Mouse (Mus musculus) urinary bladder, postnatal 14 days (tissue): Measurements from ENCODE around the gene Lhx6.
"Not testable (repeated sequence)": the region's sequence is repeated elsewhere in the genome, so short reads cannot be mapped to it uniquely, and the experiment has no call there.

Experiments used
- DNase-seq: peaks from one replicate; pipeline ENCODE4 v3.0.0; 2021; ENCODE audit warnings: low spot score

Lhx6 gene

DNA sequence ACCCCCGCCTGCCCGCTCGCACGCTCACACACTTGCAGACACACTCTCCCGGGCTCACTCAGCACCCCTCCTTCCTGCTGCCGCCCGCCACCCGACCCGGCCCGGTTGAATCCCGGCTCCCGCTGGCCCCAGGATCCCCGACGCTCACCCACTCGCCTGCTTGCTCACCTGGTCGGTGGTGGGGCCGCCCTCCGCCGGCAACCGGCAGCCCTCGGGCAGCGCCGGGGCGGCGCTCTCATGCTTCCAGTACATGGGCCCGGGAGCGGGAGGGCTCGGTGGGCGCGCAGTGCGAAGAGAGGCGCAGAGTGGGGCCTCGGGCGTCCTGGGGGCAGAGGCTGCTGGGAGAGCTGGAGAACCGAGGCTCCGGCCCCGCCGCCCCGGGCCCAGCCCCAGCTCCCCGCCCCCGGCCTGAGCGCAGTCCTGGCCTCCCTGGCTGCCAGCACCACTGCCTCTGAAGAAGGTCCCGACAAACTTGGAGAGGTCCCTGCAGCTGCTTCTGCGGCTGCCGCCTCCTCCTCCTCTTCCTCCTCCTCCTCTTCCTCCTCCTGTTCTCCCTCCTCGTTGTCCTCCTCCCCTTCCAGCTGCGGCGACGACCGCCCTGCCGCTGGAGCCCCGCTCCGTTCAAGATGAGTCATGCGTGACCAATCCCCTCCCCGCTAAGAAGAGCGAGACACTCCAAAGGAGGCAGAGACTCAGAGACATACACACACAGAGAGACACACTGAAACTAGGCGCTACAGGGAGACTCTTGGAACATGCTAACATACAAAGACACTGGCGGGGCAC is at the start of gene Lhx6:
Gene Lhx6 (minus strand): TSS at position 453 of the 786 bp plus-strand sequence.
- no peak for DNase-seq

DNA sequence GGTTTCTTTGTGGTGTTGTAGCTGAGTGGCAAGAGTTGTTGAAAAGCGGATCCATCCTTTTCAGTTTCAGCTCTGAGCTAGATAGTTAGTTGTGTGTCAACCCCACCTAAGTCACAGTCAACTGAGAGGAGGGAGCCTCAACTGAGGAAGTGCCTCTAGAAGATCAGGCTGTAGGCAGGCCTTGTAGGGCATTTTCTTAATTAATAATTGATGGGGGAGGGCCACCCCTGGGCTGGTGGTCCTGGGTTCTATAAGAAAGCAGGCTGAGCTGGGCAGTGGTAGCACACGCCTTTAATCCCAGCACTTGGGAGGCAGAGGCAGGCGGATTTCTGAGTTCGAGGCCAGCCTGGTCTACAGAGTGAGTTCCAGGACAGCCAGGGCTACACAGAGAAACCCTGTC is 47.2 kb upstream of the Lhx6 start:
- DNase-seq: not testable (repeated sequence)

DNA sequence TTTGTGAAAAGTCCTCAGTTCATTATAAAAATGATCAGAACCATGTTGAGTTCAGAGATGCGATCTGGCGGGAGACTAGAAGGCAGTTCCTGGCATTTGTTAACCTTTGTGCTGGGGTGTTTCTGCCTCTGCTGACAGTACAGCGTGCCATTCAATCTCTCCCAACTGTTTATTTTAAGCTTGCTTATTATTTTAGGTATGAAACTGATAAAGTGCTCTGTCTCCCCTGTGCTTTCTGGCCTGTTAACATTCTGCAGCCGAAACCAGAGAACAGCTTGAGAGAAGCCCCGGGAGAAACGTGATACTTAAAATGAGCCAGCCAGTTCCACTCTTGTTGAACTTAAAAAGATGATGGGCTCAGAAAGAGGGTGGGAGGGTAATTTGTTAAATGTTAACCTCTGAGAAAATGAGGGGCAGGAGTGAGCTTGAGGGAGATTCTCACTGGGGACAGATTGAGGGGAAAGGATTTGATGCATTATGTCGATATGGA is 43.7 kb upstream of the Lhx6 start:
- no peak for DNase-seq

DNA sequence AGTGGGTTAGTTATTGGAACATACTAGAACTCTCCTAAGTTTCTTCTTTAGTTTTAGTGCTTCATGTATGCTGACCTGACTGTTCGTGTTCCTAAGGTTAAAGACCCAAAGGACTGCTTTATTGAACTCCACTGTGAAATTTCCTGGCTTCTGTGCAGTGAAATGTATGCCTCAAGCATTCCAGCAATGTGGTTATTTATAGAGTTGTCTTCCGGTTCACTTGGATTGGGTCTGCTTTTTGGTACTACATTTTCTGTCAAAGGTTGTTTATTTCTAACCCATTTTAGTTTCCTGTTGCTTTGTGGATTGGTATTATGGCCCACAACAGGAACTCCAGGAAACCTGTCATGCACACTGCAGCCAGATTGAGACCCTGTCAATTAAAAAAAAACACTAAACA is 33.9 kb upstream of the Lhx6 start:
- no peak for DNase-seq

DNA sequence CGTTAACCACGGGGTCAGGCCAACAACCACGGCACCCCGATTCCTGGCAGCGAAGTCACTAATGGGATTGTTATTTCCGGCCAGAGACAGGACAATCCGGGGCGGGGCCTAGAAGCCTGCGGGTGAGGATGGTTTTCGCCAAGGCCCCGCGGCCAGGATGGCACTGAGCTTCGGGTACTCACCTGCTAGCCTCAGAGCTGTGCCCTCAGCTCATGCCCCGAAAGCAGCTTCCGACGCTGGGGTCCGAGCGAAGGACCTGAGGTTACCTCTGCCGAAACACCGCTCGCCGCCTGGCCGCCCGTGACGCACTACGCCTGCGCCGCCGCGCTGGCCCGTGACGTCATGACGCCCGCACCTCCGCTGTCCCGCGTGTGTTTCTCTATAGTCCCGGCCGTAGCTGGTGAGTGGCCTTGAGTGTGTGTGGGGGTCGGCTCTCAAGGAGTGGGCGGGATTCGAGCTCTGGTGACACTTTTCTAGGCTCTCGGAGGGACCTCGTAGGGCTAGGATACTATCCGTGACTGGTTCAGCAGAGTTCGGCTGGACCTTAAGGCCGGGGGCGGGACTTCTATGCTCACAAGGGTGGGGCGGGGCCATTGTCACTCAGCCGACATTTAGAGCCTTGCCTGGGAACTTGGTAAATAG is 31.2 kb upstream of the Lhx6 start, which contains the start of the genes Mrrf and Rbm18:
Gene Mrrf (plus strand): TSS at position 90 of the 642 bp plus-strand sequence.
Gene Rbm18 (minus strand): TSS at position 474 of the 642 bp plus-strand sequence.
- DNase-seq: peak; percentile 90

DNA sequence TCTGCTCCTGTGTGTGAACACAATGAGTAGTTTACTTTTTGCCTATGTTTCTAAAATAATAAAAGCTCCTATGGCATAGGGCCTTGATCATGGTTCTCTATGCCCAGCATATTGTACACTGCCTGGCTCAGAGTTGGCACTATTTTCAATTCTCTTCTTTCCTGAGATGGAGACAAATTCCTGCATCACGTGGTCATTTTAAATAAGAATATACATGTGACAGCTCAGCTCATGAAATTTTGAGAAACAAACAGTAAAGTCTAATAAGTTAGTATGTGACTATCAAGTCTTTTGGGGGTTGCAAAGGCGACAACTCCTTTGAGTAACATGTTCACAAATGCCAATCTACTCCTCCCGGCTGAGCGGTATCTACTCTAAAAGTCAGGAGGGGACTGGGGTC is 30.7 kb upstream of the Lhx6 start:
- DNase-seq: no peak

DNA sequence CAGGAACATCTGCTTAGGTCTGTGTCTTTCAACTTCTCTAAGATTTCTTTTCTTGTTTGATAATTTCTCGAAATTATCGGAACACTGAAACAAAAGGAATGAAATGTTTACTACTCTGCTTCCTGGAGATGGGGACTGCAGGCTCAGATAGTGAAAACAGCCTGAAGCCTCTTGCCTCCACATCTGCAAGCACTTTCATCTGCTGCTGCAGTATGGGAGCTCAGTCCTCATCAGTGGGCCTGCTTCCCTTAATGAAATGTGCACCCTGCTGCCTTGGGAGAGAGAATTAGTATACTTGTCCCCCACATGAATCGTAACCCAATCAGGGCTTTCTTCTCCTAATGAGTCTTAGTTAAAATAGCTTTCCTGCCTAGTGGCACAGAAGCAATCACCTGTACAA is 23.8 kb upstream of the Lhx6 start:
- no peak for DNase-seq

DNA sequence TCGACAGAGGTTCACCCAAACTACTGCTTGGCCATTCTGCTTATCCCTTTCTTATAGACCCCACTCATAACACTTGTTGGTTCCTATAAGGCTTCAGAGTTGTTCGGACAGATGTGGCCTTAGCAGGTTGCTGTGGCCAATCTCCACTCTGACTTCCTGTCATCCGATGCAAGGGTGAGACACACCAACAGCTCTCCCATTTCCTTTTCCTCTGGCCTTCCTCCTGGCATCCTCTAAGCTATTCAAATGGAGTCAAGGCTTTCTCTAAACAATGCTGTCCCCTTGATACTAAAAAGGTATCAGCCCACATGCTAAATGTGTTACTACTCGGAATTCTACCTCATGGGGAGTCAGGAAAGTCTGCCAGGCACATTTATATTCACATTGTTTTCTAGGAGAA is 22.8 kb upstream of the Lhx6 start:
- DNase-seq: no peak

DNA sequence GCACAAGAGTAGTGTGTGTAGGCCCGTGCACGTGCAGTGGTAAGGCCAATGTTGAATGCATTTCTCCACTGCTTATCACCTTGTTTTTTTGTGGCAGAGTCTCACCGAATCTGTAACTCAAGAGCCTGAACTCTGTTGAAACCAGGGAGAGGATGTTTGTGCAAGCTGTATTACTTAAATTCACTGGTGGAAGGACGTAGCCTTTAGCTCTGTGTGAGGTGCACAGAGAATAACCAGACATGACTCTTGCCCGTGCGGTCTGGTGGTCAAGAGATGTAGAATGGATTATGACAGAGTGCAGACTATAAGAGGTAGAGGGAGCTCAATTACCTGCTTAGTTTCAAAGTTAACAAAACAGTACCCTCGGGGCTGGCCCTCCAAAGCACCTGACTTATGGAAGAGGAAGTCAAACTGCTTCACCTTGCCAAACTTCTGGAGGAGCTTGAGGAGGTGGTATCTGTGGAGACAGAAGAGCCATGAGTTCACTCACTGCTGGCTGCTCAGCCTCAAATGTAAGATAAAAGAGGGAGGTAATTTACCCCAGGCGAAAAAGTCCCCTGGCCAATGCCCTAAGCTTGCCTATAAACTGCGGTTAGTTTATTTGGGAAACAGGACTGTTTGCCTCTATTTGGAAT is 21.7 kb upstream of the Lhx6 start:
- DNase-seq: no peak

DNA sequence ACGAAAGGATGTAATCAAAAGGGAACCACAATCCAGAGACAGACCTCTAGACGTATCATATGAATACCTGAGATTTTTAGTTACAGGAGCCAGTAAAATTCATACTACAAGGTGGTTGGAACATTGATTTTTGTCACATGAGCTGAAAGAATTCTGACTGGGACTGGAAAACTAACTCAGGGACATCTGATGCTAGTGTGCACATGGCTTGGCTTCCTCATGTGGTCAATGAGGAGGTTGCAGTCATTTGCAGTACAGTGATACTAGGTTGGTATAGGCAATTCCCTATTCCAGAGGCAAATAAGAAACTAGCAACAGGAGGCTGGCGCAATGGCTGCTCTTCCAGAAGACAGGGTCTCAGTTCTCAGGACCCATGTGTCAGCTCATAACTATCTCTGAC is 7.4 kb upstream of the Lhx6 start:
- DNase-seq: no peak

DNA sequence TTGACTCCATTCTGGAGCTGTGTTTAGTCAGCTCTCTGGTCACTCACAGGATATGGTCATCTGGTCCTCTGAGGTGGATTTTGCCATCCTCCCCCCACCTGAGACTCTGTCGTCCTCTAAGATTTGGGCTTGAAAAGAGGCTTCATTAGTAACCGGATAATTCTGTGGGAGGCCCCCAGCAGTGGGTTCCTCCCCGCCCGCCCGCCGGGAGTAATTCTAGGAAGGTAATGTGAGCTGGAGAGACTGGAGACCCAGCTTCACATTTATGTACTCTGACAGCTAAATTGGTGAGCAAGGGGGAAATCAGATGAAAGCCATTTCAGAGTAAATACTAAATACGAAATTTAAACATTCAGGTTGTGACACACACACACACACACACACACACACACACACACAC is 3.4 kb upstream of the Lhx6 start:
- DNase-seq: no peak

DNA sequence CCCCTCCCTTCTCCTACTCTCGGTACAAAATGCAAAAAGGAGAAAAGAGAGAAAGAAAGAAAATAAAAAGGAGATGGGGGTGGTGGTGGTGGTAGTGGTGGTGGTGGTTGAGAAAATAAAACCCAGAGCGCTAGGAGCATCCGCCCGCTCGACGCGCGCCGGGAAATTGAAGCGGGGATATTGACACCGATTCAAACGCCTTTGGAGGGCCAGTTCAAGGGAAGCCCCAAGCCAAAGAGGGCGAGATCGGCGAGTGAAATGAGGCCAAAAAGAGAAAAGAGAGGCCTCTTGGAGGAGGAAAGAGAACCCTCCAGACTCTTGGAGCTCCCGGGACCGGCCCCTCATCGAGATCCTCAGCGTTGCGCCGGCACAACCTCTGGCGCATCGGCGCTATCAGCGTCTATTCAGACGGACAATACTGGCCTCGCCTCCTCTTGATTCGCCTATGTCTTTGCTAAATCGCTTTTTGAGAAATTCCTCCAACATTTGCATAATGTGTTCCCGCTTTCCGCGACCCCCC is 712 bp downstream of the Lhx6 start:
- DNase-seq: no peak

DNA sequence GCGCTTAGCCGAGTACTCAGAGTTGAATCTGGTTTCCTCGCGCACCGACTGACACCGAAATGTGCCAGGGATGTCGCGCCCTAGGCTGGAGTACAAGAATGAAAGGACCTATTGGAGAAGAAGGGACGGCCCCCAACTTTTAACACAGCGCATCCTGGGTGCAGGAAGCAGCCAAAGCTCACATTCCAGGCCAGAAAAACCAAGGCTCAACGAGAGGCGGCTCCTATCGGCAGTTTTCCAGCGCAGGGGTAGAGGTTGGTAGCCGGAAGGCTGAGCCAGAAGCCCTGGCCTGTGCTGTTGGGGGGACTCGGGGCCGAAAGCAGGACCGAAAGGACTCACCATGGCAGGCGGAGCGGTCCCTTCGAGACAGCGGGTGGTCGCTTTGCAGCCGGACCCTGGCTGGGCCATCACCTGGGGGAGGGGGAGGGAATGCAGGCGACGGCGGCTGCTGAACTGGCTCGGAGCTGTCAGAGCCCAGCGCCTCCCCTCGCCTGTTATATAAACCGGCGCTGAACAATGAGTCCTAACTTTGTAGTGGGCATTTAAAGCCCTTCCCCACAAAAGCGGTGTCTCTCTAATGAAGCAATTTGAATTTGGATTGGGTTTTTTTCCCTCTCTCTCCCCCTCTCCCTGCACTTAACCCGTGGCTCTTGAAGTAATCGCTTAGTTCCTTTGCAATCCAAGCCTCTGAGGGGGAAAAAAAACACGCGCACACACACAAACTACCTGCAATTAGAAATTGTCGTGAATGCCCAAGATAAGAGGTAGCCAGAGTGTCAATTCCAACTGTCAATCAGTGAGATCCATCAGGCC is 1.4 kb downstream of the Lhx6 start:
- DNase-seq: no peak

DNA sequence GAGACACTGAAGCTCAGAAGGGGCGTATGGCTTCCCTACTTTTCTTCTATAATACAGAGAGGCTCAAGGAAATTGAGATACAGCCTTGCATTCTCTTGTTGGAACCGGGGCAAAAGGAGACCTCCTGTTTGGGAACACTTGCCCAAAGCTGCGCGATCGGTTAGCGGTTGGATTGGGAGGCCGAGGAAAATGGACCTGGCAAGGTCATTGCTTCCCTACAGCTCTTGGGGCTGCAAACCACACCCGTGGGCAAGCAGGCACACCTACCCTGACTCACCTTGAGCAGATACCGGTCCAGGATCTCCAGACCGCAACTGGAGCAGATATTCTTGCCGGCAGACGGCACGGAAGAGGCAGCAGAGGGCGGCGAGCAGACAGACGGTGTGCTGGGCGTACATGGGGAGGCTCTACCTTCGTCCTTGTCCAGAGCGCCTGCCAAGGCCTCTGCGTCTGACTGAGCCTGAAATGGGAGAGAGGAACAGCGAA is 2.1 kb downstream of the Lhx6 start:
- DNase-seq: no peak

DNA sequence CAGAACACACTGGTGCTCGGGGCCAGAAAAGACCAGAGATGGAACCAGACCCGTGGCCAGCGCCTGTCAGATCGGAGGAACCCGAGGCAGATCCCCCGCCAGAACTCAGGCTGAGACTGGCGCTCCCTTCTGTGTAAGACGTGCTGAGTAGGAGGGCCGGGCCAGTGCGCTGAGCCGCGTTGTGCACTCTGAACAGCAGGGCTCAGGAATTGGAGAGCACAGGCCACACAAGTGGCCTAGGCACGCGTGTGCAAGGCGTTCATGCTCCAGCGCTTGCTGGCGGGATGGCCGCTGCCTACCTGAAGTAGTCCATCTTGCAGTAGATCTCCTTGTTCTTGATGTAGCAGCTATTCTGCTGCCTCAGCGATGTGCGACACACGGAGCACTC is 2.7 kb downstream of the Lhx6 start:
- DNase-seq: no peak

DNA sequence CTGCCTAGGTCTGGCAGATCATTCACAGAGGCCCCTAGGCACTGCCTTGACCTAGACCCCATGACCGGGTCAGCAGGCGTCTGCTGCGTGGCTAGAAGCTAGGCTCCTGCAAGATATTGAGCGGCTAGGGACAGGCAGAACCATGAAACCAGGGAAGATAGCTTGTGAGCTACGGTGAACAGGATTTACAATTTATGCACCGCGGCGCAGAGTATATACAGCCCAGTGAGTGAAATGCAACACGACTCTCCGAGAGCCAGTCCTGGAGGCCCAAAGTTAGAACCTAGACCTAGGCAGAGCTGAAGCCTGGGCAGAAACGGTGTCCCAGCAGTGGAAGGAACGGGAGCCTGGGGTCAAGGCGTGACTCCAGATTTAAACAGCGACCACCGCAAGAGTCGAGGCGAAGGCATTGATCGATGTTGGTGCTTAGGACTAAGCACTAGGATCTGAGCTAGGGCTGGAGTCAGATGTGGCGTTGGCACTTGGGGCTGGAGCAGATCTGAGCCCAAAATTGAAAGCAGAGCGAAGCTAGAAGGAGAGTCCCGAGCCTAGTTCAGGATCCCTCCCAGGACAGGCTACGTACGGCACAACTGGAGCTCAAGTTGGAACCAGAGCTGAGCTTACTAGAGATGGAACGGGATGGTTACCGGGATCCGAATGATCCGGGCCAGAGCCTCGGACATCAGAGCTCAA is 3.2 kb downstream of the Lhx6 start:
- DNase-seq: no peak

DNA sequence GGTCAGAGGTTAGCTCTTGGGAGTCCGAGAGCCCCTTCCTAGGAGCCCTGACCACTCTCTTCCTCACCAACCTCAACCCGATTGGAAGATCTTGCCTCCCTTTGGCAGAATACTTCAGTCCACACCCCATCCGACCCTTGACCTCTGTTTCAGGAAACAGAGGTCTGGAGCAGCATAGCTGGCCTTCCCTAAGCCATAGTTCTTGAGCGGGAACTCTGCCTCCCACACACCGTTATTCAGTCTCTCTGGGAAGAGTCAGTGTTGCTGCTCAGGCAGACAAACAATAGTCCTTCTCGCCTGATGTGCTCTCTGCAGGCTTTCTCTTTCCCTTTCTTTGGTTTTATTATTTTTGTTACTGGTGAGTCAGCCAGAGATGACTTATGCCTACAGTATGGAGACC is 5.5 kb downstream of the Lhx6 start:
- DNase-seq: no peak

DNA sequence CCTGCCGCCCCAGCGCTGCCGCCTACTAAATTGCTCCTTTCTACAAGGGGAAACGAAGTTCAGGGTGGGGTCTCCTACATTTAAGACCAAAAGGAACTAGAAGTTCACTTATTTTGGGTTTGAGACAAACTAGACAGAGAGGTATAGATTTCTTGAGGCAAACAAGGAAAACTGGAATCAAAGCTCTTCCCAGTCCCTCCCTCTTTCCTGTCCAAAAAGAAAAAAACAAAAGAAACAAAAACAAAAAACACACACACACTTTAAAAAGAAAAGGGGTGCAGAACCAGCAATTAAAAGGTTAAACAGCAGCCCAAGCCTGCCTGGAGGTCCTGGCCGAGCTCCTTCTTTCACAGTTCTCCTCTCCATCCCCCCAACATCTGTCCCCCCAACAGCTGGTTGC is 7.2 kb downstream of the Lhx6 start:
- no peak for DNase-seq

DNA sequence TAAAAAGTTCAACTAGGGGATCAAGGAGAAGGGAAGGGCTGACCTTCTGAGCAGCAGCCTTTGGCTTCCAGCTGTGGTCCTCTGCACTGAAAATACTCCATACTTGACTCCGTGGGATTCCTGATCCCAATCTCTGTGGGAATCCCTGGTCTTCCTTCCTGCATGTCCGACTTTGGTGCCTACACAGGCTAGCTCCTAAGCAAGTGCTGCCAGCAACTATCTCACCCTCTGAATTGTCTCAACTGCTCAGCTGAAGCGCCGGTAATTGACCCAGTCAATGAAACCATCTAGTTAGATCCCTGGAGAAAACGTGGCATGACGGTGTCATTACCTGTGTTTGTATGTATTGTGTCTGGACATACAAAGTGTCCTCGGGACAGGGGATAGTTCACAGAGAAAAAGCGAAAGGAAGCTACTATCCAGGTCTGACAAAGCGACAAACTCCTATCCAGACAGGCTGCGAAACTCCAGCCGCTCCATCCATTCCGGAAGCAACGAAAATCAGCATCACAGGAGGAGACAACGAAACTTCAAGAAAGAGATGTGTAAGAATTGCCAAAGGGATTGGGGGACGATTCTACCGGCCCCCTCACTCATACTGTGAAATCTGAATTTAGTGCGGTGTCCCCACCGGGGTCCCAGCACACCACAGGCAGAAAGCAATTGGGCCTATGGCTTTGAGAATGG is 7.9 kb downstream of the Lhx6 start:
- no peak for DNase-seq

DNA sequence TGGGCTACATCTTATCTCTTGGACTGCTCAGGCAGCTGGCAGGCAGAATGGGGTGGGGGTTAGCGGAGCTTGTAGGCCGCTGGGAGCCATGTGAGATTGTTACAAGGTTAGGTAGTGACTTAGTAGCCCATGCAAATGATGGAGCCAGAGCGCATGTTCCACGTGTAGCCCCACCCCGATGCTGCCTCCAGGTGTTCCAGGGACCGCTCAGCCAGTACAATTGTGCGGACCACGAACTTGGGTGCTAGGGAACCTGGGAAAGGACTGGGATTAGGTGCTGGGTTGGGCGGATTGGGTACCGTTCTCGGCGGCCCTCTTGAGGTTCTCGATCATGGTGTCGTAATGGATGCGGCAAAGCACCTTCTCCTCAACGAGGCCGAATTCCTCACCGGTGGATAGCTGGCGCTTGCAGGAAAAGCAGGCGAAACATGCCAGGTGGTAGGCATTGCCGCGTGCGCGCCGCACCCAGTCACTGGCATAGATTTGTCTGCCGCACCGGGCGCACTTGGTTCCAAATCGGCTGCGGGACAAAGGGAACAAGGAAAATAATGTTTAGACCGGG is 11.2 kb downstream of the Lhx6 start:
- DNase-seq: no peak
